Mouse (Mus musculus) heart, embryonic 16.5 days (tissue): ENCODE data around the gene Fam124b. TPM values are rescaled to one million over a fixed set of nuclear protein-coding genes. Genes with fewer than 3 reads are reported as not detected.
A peak's percentile ranks its signal among the peaks of the same experiment; 100 is the strongest.

Source experiments
- ATAC-seq: fragments of 200-750 bp; cut with Nextera tagmentation; replicated peaks from 2 replicates; pipeline ENCODE4 v1.8.0; 2017; ENCODE audit warnings: moderate number of reproducible peaks; ENCODE audit not compliant: insufficient read depth, low FRiP score; ENCODE audit errors: extremely low read depth
- H3K27ac ChIP-seq: fragments of 300-500 bp; sonication (generic); 2 replicates; pipeline ENCODE4 v1.5.1; 2014; ENCODE audit warnings: mild to moderate bottlenecking, low read length, control low read depth, moderate library complexity
- H3K27me3 ChIP-seq: fragments of 300-500 bp; sonication (generic); 2 replicates; pipeline ENCODE4 v1.6.1; 2014; ENCODE audit warnings: low read length, mixed read lengths; ENCODE audit not compliant: control insufficient read depth, insufficient read depth
- H3K36me3 ChIP-seq: fragments of 300-500 bp; sonication (generic); 2 replicates; pipeline ENCODE4 v1.6.1; 2014; ENCODE audit not compliant: control insufficient read depth, insufficient read depth
- H3K4me1 ChIP-seq: fragments of 300-500 bp; sonication (generic); 2 replicates; pipeline ENCODE4 v1.6.1; 2014; ENCODE audit warnings: low read length, mixed read lengths; ENCODE audit not compliant: control insufficient read depth, insufficient read depth
- H3K4me2 ChIP-seq: fragments of 300-500 bp; sonication (generic); 2 replicates; pipeline ENCODE4 v1.6.1; 2014; ENCODE audit warnings: low read depth, mild to moderate bottlenecking, control low read depth, low read length
- H3K4me3 ChIP-seq: fragments of 300-500 bp; sonication (generic); 2 replicates; pipeline ENCODE4 v1.5.1; 2014; ENCODE audit warnings: mild to moderate bottlenecking, control low read depth, low read length
- H3K9ac ChIP-seq: fragments of 300-500 bp; sonication (generic); 2 replicates; pipeline ENCODE4 v1.6.1; 2014; ENCODE audit warnings: low read length, control low read depth
- H3K9me3 ChIP-seq: fragments of 300-500 bp; sonication (generic); replicated peaks from 2 replicates; pipeline ENCODE4 v1.6.1; 2016; ENCODE audit warnings: low read length; ENCODE audit not compliant: control insufficient read depth
- WGBS: fragments of 180-500 bp; shearing (Covaris S2); extraction: QIAGEN DNeasy Blood & Tissue Kit; methylation state at CpG from one replicate; pipeline ENCODE4 v1.1.7; 2014; 5-methylcytosine and 5-hydroxymethylcytosine counted together
- polyA plus RNA-seq: library from polyadenylated mRNA; unstranded; fragments of >200 nt; fragmentation: Nextera tagmentation; extraction: Ambion mirVana; gene quantifications from 2 replicates; pipeline ENCODE4 v1.2.1, GENCODE M21; 2015

Gene Fam124b
- 1.2 and 1.7 TPM in 2 replicates for polyA plus RNA-seq

GRCm38 (mm10) chr1:80218268-80218667 lies at the start of gene Fam124b:
Fam124b (minus strand) TSS chr1:80218473.
- Histone ChIP-seq H3K4me1 (no peaks in the 10 kb centered on the region), H3K36me3 (no peaks in the 10 kb centered on the region), H3K4me3 (no peak within 1 kb of the TSS), H3K9ac (no peak within 1 kb of the TSS), H3K27me3 (no peaks in the 10 kb centered on the region), H3K27ac (peak within 1 kb of the TSS; percentile 1), H3K4me2 (no peak within 1 kb of the TSS), H3K9me3 (no peaks in the 10 kb centered on the region)
- WGBS: 60% methylated on average over 6 of the region's 6 CpGs
- peak; percentile 80 for ATAC-seq

- Histone ChIP-seq H3K4me1 (no peaks in the 10 kb centered on the region), H3K4me3 (no peak overlapping the region), H3K9me3 (no peaks in the 10 kb centered on the region), H3K4me2 (no peak overlapping the region), H3K9ac (no peak overlapping the region), H3K27ac (no peak overlapping the region), H3K27me3 (no peaks in the 10 kb centered on the region), H3K36me3 (peaks cover 5% of the 10 kb centered on the region; the same call in 1 of the 2 replicates)
- ATAC-seq: no peak
- WGBS: 88% methylated on average over 1 of the region's 1 CpGs
Measured at GRCm38 (mm10) chr1:80260443-80260842, 42.2 kb upstream of the Fam124b start.

- Histone ChIP-seq H3K9ac (no peak overlapping the region), H3K36me3 (no peaks in the 10 kb centered on the region), H3K27ac (no peak overlapping the region), H3K4me2 (no peak overlapping the region), H3K27me3 (no peaks in the 10 kb centered on the region), H3K9me3 (no peaks in the 10 kb centered on the region), H3K4me1 (no peaks in the 10 kb centered on the region), H3K4me3 (no peak overlapping the region)
- ATAC-seq: no peak
- WGBS: 69% methylated on average over 4 of the region's 4 CpGs
Measured at GRCm38 (mm10) chr1:80258632-80259031, 40.4 kb upstream of the Fam124b start.

GRCm38 (mm10) chr1:80253309-80253708 lies 35.0 kb upstream of the Fam124b start:
- no peak overlapping the region for H3K4me3 ChIP-seq
- H3K9me3 ChIP-seq: no peaks in the 10 kb centered on the region
- no peak overlapping the region for H3K4me2 ChIP-seq
- H3K9ac ChIP-seq: no peak overlapping the region
- H3K36me3 ChIP-seq: no peaks in the 10 kb centered on the region
- H3K4me1 ChIP-seq: no peaks in the 10 kb centered on the region
- H3K27me3 ChIP-seq: no peaks in the 10 kb centered on the region
- no peak for ATAC-seq
- H3K27ac ChIP-seq: no peak overlapping the region

- Histone ChIP-seq H3K9ac (no peak overlapping the region), H3K4me3 (no peak overlapping the region), H3K36me3 (no peaks in the 10 kb centered on the region), H3K9me3 (no peaks in the 10 kb centered on the region), H3K4me2 (no peak overlapping the region), H3K4me1 (no peaks in the 10 kb centered on the region), H3K27me3 (no peaks in the 10 kb centered on the region), H3K27ac (no peak overlapping the region)
- ATAC-seq: no peak
- 72% methylated on average over 5 of the region's 5 CpGs for WGBS
Measured at GRCm38 (mm10) chr1:80250247-80250646, 32.0 kb upstream of the Fam124b start.

GRCm38 (mm10) chr1:80247131-80247530 lies 28.9 kb upstream of the Fam124b start:
- Histone ChIP-seq H3K4me2 (no peak overlapping the region), H3K4me1 (no peaks in the 10 kb centered on the region), H3K36me3 (no peaks in the 10 kb centered on the region), H3K4me3 (no peak overlapping the region), H3K27ac (no peak overlapping the region), H3K9ac (no peak overlapping the region), H3K27me3 (no peaks in the 10 kb centered on the region), H3K9me3 (no peaks in the 10 kb centered on the region)
- no peak for ATAC-seq

- 42% methylated on average over 3 of the region's 3 CpGs for WGBS
- ATAC-seq: no peak
Measured at GRCm38 (mm10) chr1:80244123-80244522, 25.9 kb upstream of the Fam124b start.

GRCm38 (mm10) chr1:80241579-80241978 lies 23.3 kb upstream of the Fam124b start:
- H3K9ac ChIP-seq: no peak overlapping the region
- no peaks in the 10 kb centered on the region for H3K36me3 ChIP-seq
- H3K4me1 ChIP-seq: no peaks in the 10 kb centered on the region
- no peak overlapping the region for H3K4me3 ChIP-seq
- whole genome bisulfite sequencing: 93% methylated on average over 6 of the region's 6 CpGs
- H3K27ac ChIP-seq: no peak overlapping the region
- H3K9me3 ChIP-seq: no peaks in the 10 kb centered on the region
- ATAC-seq: no peak
- no peaks in the 10 kb centered on the region for H3K27me3 ChIP-seq
- H3K4me2 ChIP-seq: no peak overlapping the region

More at GRCm38 (mm10) chr1:80244123-80244522, 25.9 kb upstream of the Fam124b start:
- Histone ChIP-seq H3K27ac (no peak overlapping the region), H3K4me1 (no peaks in the 10 kb centered on the region), H3K9ac (no peak overlapping the region), H3K4me3 (no peak overlapping the region), H3K4me2 (no peak overlapping the region), H3K27me3 (no peaks in the 10 kb centered on the region), H3K9me3 (no peaks in the 10 kb centered on the region), H3K36me3 (no peaks in the 10 kb centered on the region)

- WGBS: 51% methylated on average over 12 of the region's 12 CpGs
- Histone ChIP-seq H3K27ac (no peak overlapping the region), H3K9ac (no peak overlapping the region), H3K36me3 (no peaks in the 10 kb centered on the region), H3K4me1 (no peaks in the 10 kb centered on the region), H3K4me2 (no peak overlapping the region), H3K9me3 (no peaks in the 10 kb centered on the region), H3K27me3 (no peaks in the 10 kb centered on the region), H3K4me3 (no peak overlapping the region)
- no peak for ATAC-seq
Measured at GRCm38 (mm10) chr1:80240017-80240660, 21.9 kb upstream of the Fam124b start.
